Mouse (Mus musculus) liver, adult (tissue): ENCODE measurements around the gene Gm44973.

Experiments
- GATA4 ChIP-seq: IDR thresholded peaks from 2 replicates; pipeline ENCODE4 v1.6.1; 2014; ENCODE audit warnings: mild to moderate bottlenecking, low read length; ENCODE audit not compliant: insufficient replicate concordance

The Gm44973 gene

GRCm38 (mm10) chr7:5008229-5008628 is 7.1 kb upstream of the Gm44973 start:
- no peak for TF ChIP-seq GATA4

DNA sequence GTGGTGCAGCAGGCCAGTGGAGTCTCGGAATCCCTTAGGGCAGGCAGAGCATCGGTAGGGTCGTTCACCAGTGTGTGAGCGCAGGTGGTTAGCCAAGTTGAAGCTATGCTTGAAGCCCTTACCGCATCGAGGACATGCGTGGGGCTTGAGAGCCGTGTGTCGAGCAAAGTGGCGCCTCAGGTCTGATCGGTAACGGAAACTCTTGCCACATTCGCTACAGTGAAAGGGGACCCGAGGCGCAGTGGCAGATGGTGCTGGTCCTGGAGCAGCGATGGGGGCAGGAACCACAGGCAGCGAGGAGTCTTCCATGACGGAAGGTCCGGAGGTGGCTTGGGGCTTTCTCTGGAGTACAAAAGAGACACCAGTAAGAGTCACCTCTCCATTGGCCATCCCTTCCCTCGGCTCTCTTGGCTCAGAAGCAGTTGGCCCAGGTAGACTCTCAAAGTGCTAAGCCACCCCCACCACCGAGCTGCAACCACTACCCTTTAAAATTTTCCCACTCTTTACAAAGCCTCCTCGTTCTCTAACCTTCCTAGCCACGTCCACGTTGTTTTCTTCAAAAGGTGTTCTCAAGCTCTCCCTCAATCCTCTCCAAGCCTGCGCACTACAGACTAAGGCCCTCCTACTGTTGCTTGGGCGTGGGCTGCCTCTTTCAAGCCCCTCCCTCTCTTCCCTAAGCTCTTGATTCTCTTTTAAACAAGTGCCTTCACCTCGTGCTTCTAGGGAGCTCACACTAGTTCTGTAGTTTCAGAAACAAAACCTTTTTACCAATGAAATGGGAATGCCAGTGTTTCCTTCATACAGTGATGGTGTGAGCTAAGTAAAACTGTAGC is 2.4 kb upstream of the Gm44973 start:
- TF ChIP-seq GATA4: no peak

GRCm38 (mm10) chr7:5014251-5015117 is 812 bp upstream of the Gm44973 start, which contains the start of the genes Zfp524 and Fiz1:
Gene Zfp524, plus strand, starts transcription at chr7:5014415.
Gene Fiz1, minus strand, starts transcription at chr7:5014697.
- no peak for TF ChIP-seq GATA4

- TF ChIP-seq GATA4: no peak
Observed at GRCm38 (mm10) chr7:5016057-5016456, 761 bp downstream of the Gm44973 start.

DNA sequence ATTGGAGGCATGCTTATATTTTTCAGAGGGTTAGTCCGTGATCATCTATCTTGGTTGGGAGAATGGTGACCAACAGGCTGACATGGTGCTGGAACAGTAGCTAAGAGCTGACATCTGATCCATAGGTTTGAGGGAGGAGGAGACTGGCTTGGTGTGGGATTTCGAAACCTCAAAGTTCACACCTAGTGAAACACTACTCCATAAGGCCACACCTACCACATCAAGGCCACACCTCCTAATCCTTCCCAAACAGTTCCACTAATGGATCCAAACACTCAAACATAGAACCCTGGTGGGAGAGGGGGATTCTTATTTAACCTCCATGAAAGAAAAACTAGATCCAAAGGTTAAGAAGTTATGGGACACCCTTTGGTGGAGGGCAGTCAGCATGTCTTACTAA is 1.6 kb downstream of the Gm44973 start:
- TF ChIP-seq GATA4: no peak

DNA sequence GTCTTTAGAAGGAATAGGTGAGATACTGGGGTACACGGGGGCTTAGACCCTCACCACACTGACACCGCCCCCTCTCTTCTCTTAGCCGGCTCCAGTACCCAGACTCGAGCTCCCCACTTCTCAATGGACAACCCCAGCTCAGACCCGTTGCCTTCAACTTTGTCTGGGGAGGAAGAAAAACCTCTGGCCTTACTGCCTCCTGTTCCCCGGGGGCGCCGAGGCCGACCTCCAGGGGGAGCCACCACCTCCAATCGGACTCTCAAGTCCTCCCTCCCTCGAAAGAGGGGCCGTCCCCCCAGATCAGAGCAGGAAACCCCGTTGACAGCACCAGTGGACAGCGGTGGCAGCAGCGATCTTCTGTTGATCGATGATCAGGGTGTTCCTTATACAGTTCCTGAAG is 2.1 kb downstream of the Gm44973 start:
- no peak for TF ChIP-seq GATA4

- no peak for TF ChIP-seq GATA4
Observed at GRCm38 (mm10) chr7:5017931-5018330, 2.6 kb downstream of the Gm44973 start.

GRCm38 (mm10) chr7:5020000-5020681 is 4.8 kb downstream of the Gm44973 start, which contains the start of the genes Zfp865 and Ccdc106:
Gene Zfp865, plus strand, starts transcription at chr7:5020376.
Gene Ccdc106, plus strand, starts transcription at chr7:5020553.
- TF ChIP-seq GATA4: peak; percentile 39; the same call in 1 of the 2 replicates

- TF ChIP-seq GATA4: no peak
Observed at GRCm38 (mm10) chr7:5020685-5021084, 5.4 kb downstream of the Gm44973 start.

- TF ChIP-seq GATA4: no peak
Observed at GRCm38 (mm10) chr7:5021197-5021596, 5.9 kb downstream of the Gm44973 start.

- no peak for TF ChIP-seq GATA4
Observed at GRCm38 (mm10) chr7:5029543-5029942, 14.2 kb downstream of the Gm44973 start.

- TF ChIP-seq GATA4: no peak
Observed at GRCm38 (mm10) chr7:5029946-5030345, 14.7 kb downstream of the Gm44973 start.

- TF ChIP-seq GATA4: no peak
Observed at GRCm38 (mm10) chr7:5030554-5031275, 15.4 kb downstream of the Gm44973 start.

DNA sequence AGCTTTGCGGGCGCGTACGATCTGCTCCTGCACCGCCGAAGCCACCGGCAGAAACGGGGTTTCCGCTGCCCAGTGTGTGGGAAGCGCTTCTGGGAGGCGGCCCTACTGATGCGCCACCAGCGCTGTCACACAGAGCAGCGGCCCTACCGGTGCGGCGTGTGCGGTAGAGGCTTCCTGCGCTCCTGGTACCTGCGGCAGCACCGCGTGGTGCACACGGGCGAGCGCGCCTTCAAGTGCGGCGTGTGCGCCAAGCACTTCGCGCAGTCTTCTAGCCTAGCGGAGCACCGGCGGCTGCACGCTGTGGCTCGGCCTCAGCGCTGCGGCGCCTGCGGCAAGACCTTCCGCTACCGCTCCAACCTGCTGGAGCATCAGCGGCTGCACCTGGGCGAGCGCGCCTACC is 16.2 kb downstream of the Gm44973 start:
- TF ChIP-seq GATA4: no peak
